Mouse (Mus musculus) thymus, adult 2 months (tissue): ENCODE results near the gene Piezo1.

ENCODE experiments used
- CTCF ChIP-seq: fragments of 200-500 bp; IDR thresholded peaks from 2 replicates; pipeline ENCODE4 v1.5.1; 2012; ENCODE audit warnings: mild to moderate bottlenecking, control low read depth, low read length, moderate library complexity, borderline replicate concordance; ENCODE audit not compliant: control insufficient read depth, poor library complexity, insufficient read depth; ENCODE audit errors: extremely low read depth
- POLR2A ChIP-seq: fragments of 200-500 bp; IDR thresholded peaks from 2 replicates; pipeline ENCODE4 v1.6.1; 2012; ENCODE audit warnings: mild to moderate bottlenecking, low read length, control low read depth, moderate library complexity; ENCODE audit not compliant: control insufficient read depth, poor library complexity, insufficient read depth; ENCODE audit errors: extremely low read depth

DNA sequence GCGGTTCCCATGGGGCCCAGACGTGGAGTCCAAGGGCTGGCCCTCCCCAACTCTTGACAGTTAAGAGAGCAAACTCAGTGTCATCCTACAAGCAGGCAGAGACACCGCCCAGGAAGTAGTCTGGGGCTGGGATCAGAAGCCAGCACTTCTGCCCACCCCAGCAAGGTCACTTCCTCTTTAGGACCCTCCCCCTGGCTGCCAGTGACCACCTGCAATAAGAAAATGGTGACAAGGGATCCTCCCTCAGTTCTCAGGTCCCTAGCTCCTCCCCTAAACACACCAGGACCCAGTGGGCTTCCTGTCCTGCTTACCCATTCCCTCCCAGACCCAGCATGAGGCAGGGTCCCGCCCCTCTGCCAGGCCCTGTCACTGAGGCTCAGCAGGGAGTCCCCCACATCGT is 3.3 kb downstream of the Piezo1 start:
- TF ChIP-seq CTCF (no peak), POLR2A (no peak)
